Mouse (Mus musculus) liver, adult 2 months (tissue): ENCODE measurements at regions not wholly inside any gene's neighbourhood (a gene's known extent, or its start where the extent isn't known, plus 50 kb on each side); places are given as distances from the start of the nearest gene placed in this dataset.

ENCODE experiments used
- DNase-seq: peaks from one replicate; pipeline ENCODE4 v3.0.0-alpha.2; 2011; ENCODE audit warnings: low read depth, low spot score; ENCODE audit errors: extremely low read depth
- H3K27ac ChIP-seq: fragments of 200-500 bp; replicated peaks from 2 replicates; pipeline ENCODE4 v1.5.1; 2012; ENCODE audit warnings: low read depth, mild to moderate bottlenecking, control low read depth, inconsistent platforms, low read length; ENCODE audit not compliant: insufficient read depth
- H3K27me3 ChIP-seq: fragments of 200-500 bp; 2 replicates; pipeline ENCODE4 v1.6.1; 2012; ENCODE audit warnings: mild to moderate bottlenecking, moderate library complexity, low read length, inconsistent platforms; ENCODE audit not compliant: control insufficient read depth, insufficient read depth
- H3K36me3 ChIP-seq: fragments of 200-500 bp; 2 replicates; pipeline ENCODE4 v1.6.1; 2012; ENCODE audit warnings: low read length, inconsistent platforms; ENCODE audit not compliant: control insufficient read depth, insufficient read depth
- H3K4me1 ChIP-seq: fragments of 200-500 bp; 2 replicates; pipeline ENCODE4 v1.6.1; 2011; ENCODE audit warnings: low read length; ENCODE audit not compliant: control insufficient read depth, insufficient read depth
- H3K4me3 ChIP-seq: fragments of 200-500 bp; 2 replicates; pipeline ENCODE4 v1.5.1; 2011; ENCODE audit warnings: low read depth, mild to moderate bottlenecking, control low read depth, low read length, moderate library complexity; ENCODE audit not compliant: insufficient read depth
- H3K79me2 ChIP-seq: fragments of 200-500 bp; 2 replicates; pipeline ENCODE4 v1.6.1; 2012; ENCODE audit warnings: inconsistent platforms, mild to moderate bottlenecking, low read length, moderate library complexity; ENCODE audit not compliant: control insufficient read depth, insufficient read depth
- H3K9ac ChIP-seq: fragments of 200-500 bp; 2 replicates; pipeline ENCODE4 v1.6.1; 2012; ENCODE audit warnings: low read depth, mild to moderate bottlenecking, control low read depth, inconsistent platforms, low read length
- CTCF ChIP-seq: fragments of 200-500 bp; IDR thresholded peaks from 2 replicates; pipeline ENCODE4 v1.5.1; 2011; ENCODE audit warnings: low read depth, low read length, control low read depth
- POLR2A ChIP-seq: fragments of 200-500 bp; IDR thresholded peaks from 2 replicates; pipeline ENCODE4 v1.6.1; 2011; ENCODE audit warnings: low read length, control low read depth; ENCODE audit not compliant: insufficient read depth; ENCODE audit errors: extremely low read depth
- WGBS: fragments of 180-500 bp; shearing (Covaris S2); methylation state at CpG from one replicate; pipeline ENCODE4 v1.1.7; 2018; 5-methylcytosine and 5-hydroxymethylcytosine counted together

DNA sequence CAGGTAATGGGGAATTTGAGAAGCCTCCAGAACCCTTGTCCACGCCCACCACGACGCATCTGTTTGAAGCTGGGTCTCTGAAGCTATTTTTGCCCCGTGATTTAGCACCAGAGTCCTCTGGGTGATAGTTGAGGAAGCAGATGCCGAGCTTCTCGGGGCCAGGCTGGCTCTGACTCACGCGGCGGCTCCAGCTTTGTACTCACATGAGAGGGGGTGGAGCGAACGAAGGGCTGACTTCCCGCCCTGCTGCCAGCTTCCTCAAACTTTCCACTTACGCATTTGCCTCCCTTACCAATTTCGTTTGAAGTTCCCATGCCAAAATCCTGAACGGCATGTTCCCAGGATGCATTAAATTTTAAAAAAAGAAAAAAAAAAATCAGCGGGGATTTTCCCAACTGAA, 74.1 kb upstream of the Hnrnpa3 start:
- TF ChIP-seq CTCF: no peak
- no peak for TF ChIP-seq POLR2A
- Histone ChIP-seq H3K36me3 (no peaks in the 10 kb centered on the region), H3K27ac (no peak overlapping the region), H3K27me3 (no peaks in the 10 kb centered on the region), H3K9ac (no peak overlapping the region), H3K79me2 (no peaks in the 10 kb centered on the region), H3K4me3 (peak overlapping the region; percentile 21; the same call in 1 of the 2 replicates), H3K4me1 (no peaks in the 10 kb centered on the region; the same call in 1 of the 2 replicates)
- peak; percentile 64 for DNase-seq
- WGBS: 2% methylated on average over 16 of the region's 16 CpGs

DNA sequence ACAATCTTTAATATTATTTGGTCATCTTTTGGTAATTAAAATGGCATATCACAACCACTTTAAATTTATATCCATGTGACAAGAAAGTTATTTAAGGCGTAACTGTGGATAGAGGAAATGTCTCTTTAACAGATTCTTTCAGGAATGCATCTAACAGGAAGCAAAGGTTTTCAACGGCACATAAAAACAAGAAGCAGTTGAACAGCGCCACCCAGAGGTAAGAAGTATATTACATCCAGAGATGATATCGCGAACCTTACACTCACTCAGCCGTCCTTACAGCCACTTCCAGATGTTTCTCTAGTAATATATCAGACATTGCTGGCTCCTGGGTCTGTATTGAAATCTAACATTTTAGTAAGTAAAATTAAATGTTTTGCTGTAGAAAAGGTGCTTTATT, 70.5 kb upstream of the Hnrnpa3 start:
- no peaks in the 10 kb centered on the region for H3K36me3 ChIP-seq
- H3K79me2 ChIP-seq: no peaks in the 10 kb centered on the region
- no peak overlapping the region for H3K9ac ChIP-seq
- peak; percentile 64 for DNase-seq
- 3% methylated on average over 6 of the region's 6 CpGs for WGBS
- TF ChIP-seq CTCF: peak; percentile 53
- no peak for TF ChIP-seq POLR2A
- H3K27ac ChIP-seq: no peak overlapping the region
- H3K4me1 ChIP-seq: no peaks in the 10 kb centered on the region
- no peak overlapping the region for H3K4me3 ChIP-seq
- peaks cover 3% of the 10 kb centered on the region; the same call in 1 of the 2 replicates for H3K27me3 ChIP-seq

DNA sequence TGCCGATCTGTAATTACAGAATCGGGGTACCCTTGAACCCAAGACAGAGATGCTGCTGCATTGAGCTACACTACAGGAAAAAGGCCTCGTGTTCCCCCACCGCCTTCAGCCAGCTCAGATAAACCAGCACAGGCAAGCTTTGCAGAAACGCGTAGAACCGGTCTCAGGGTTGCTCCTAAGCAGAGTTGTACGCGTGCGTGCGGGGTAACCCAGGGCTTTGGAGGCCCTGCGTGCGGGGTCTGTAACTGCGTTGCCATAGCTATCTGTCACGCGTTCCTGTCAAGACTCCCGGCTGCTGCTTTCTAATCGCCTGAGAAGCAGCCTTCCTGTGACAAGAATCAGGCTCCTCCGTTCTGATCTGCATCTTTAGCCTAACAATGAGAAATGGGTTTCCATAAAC, 69.6 kb upstream of the Hnrnpa3 start:
- Histone ChIP-seq H3K4me1 (no peaks in the 10 kb centered on the region), H3K9ac (no peak overlapping the region), H3K79me2 (no peaks in the 10 kb centered on the region), H3K4me3 (no peak overlapping the region), H3K27ac (no peak overlapping the region), H3K27me3 (peaks cover 3% of the 10 kb centered on the region; the same call in 1 of the 2 replicates), H3K36me3 (no peaks in the 10 kb centered on the region)
- TF ChIP-seq POLR2A: no peak
- WGBS: 7% methylated on average over 19 of the region's 19 CpGs
- no peak for DNase-seq

DNA sequence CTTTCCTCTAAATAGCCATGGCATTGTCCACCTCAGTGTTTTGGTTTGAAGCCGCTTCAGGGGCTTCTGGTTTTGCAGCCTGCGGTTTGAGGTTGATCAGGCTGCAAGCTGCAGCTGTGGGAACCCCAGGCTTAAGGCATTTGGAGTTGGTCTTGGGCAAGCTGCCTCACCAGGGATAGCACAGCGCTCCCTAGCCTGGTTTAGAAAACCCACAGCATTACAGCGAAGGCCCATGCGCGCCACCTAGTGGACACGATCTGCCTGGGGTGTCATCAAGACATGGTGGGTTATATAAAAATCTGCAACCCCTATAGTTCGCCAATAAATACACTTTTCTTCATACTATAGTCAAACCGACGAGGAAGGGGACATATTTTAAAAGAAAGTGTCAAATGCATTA, 68.9 kb upstream of the Hnrnpa3 start:
- WGBS: 4% methylated on average over 10 of the region's 10 CpGs
- no peak overlapping the region for H3K4me3 ChIP-seq
- peak; percentile 68 for DNase-seq
- no peaks in the 10 kb centered on the region for H3K36me3 ChIP-seq
- H3K9ac ChIP-seq: no peak overlapping the region
- no peak overlapping the region for H3K27ac ChIP-seq
- H3K4me1 ChIP-seq: no peaks in the 10 kb centered on the region
- H3K79me2 ChIP-seq: no peaks in the 10 kb centered on the region
- peaks cover 3% of the 10 kb centered on the region; the same call in 1 of the 2 replicates for H3K27me3 ChIP-seq
- TF ChIP-seq CTCF (peak; percentile 97), POLR2A (no peak)

DNA sequence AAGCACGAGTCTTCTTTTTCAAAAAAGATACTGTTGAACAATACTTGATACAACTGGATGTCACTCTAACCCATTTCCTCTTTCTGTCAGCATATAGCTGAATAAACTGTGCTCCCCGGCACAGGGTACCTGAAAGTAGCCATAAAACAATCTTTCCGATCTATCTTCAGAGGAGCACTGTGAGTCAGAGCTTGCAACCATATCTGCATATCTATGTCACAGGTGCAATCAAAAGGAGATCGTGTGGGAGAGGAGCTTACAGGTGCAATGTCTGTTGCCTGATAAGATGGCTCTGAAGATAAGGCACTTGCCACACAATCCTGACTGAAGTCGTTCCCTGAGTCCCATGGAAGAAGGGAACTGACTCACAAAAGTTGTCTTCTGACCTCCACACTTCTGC, 58.5 kb upstream of the Hnrnpa3 start:
- H3K27me3 ChIP-seq: no peaks in the 10 kb centered on the region
- no peak overlapping the region for H3K27ac ChIP-seq
- H3K4me1 ChIP-seq: peaks cover 3% of the 10 kb centered on the region; the same call in 1 of the 2 replicates
- DNase-seq: no peak
- H3K4me3 ChIP-seq: no peak overlapping the region
- TF ChIP-seq CTCF (no peak), POLR2A (no peak)
- H3K36me3 ChIP-seq: no peaks in the 10 kb centered on the region
- H3K79me2 ChIP-seq: no peaks in the 10 kb centered on the region
- H3K9ac ChIP-seq: no peak overlapping the region
- 64% methylated on average over 5 of the region's 5 CpGs for WGBS

DNA sequence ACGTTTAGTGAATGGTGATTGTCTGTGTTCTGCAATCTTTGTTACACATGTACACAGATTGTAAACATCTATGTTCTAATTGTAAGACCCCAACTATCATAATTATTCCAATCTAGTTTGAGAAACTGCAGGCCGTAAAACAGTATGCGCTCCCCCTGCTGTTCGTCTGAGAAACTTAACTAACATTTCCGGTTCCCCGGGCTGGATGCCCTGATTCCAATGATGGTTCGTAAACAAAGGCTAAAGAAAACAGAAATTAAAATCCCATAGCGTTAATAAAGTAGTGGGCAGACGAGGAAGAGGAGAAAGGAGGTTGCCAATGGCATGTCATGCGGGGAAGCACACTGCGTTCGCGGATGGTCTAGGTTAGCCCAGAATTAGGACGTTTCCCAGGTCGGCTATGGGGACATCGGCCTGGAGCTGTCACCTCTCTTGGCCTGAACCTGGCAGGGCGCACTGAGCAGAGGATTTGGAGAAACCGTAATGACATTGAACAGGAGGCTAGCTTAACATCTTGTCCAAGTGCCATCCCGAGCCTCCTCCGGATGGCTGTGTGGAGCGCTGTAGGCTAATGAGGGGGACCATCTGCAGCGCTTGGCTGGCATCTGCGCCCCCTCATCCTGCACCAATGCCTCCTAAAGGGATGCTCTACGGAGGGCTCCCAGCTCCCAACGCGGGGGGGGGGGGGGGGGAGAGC, 55.7 kb upstream of the Hnrnpa3 start:
- Histone ChIP-seq H3K4me1 (peaks cover 3% of the 10 kb centered on the region; the same call in 1 of the 2 replicates), H3K4me3 (peak overlapping the region; percentile 25), H3K79me2 (no peaks in the 10 kb centered on the region), H3K27ac (no peak overlapping the region), H3K36me3 (no peaks in the 10 kb centered on the region), H3K9ac (peak overlapping the region; percentile 2), H3K27me3 (no peaks in the 10 kb centered on the region)
- TF ChIP-seq POLR2A: no peak
- peak; percentile 20; the same call in 1 of the 2 replicates for TF ChIP-seq CTCF
- peak; percentile 52 for DNase-seq
- 14% methylated on average over 26 of the region's 26 CpGs for WGBS
